Mouse (Mus musculus) right cerebral cortex, postnatal 4 days (tissue): ENCODE data around the gene Fn1.

Source experiments
- DNase-seq: peaks from one replicate; pipeline ENCODE4 v3.0.0-alpha.2; 2022

Fn1 gene

GRCm38 (mm10) chr1:71594268-71594667 is 58.7 kb downstream of the Fn1 start:
- no peak for DNase-seq

GRCm38 (mm10) chr1:71593184-71593583 is 59.8 kb downstream of the Fn1 start:
- no peak for DNase-seq

DNA sequence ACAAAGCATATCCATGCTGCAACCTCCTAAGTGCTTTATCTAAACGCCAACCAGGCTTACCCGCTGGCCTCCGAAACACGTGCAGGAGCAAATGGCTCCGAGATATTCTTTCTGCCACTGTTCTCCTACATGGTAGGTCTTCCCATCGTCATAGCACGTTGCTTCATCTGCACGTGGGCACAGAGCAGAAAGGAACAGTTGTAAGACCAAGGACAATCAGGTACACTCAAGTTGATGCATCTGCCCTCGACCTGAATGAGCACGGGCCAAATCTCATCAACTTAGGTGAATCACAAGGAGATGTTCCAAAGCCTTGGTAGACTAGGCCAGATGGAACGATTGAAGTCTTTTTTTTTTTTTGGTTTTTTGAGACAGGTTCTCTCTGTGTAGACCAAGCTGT is 63.0 kb downstream of the Fn1 start:
- no peak for DNase-seq

GRCm38 (mm10) chr1:71586658-71587057 is 66.3 kb downstream of the Fn1 start:
- no peak for DNase-seq

- no peak for DNase-seq
Measured at GRCm38 (mm10) chr1:71583900-71584299, 69.1 kb downstream of the Fn1 start.

DNA sequence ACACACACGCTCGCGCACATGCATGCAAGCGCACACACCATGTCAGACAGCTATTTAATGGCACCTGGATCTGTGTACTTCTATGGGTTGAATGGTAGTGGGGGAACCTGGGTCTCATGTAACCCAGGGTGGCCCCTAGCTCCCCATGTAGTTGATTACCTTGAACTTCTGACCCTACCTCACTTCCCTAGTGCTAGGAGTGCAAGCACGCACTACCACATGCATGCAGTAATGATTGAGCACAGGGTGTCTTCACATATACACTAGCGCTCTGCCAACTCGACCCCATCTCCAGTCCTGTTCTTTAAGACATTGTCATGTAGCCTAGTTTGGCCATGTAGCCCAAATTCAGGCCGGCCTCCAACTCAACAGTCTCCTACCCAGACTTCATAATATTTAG is 69.7 kb downstream of the Fn1 start:
- no peak for DNase-seq

DNA sequence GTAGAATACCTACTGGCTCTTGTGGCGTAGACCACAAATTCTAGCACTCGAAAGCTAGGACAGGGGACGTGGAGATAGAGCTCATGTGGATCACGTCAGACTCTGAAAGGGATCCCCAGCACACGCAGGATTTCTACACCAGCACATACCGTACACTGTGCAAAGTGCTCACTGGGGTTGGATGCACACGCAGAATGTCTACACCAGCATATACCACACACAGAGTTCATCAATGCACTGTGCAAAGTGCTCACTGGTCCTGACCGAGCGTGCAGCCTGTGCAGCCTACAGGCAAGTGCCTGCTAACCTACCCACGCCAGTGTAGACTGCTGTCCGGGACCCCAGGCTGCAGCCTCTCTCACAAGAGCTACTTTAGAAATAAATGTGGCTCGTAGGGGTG is 72.6 kb downstream of the Fn1 start:
- DNase-seq = no peak

GRCm38 (mm10) chr1:71579526-71579925 is 73.5 kb downstream of the Fn1 start:
- DNase-seq = no peak

GRCm38 (mm10) chr1:71576837-71577236 is 76.2 kb downstream of the Fn1 start:
- no peak for DNase-seq

GRCm38 (mm10) chr1:71575987-71576386 is 77.0 kb downstream of the Fn1 start:
- DNase-seq = no peak

GRCm38 (mm10) chr1:71570116-71570515 is 82.9 kb downstream of the Fn1 start:
- DNase-seq = no peak

- no peak for DNase-seq
Measured at GRCm38 (mm10) chr1:71567884-71568605, 85.0 kb downstream of the Fn1 start.

GRCm38 (mm10) chr1:71564291-71564690 is 88.7 kb downstream of the Fn1 start:
- DNase-seq = no peak

DNA sequence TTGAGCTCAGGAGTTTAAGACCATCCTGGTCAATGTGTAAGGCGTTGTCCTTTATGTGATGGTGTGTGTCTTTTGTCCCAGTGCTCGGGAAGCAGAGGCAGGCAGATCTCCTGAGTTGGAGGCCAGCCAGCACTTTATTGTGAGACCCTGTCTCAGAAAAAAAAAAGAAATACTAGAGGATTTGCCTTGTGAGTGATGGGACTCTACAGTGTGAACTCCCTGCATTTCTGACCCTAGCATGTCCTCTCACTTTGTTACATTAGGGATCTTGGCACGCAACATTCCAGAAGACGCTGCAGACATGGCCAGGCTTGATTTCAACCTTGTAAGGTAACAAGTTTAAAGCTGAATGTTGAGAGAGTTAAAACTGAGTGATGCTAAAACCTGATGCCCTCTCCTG is 92.4 kb downstream of the Fn1 start:
- no peak for DNase-seq

DNA sequence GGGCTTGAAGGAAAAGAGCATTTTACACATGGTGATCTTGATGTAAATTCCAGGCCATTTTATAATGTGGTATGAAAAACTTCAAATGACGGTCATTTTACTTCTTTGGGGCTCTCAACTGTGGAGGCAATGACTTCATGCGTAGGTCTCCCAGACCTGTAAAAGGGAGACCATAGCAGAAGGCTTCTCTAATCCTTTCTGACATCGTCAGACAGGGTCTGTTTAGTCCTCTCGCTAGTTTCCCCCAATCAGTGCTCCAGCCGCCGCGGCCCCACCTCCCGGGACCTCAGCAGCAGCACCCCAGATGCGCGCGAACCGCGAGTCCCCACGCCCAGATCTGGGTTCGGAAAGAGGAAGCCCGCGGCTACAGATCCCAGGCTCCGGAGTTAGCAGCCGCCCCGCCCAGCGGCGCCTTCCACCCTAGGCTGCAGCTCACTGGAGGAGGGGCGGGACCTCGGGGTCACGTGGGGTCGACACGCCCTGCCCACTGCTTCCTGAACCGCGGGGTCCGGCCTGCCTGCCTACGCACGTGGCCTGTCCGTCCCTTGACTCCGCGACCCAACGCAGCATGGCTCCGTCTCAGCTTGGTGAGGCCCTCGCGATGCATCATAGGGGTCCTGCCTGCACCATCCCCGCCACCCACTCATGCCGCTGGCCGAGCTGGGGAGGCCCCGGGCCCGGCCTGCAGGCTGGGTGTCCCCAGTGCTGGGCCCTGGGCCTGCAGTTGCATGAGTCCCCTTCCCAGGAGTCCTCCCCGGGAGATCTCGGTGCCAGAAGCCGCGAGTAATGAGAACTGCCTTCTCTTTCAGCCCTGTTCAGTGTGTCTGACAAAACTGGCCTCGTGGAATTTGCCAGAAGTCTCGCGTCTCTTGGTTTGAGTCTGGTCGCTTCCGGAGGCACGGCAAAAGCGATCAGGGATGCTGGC is 96.0 kb downstream of the Fn1 start, which contains the start of gene Atic:
Gene Atic, plus strand, starts transcription at position 463 of the 925 bp plus-strand sequence.
- peak; percentile 80 for DNase-seq

DNA sequence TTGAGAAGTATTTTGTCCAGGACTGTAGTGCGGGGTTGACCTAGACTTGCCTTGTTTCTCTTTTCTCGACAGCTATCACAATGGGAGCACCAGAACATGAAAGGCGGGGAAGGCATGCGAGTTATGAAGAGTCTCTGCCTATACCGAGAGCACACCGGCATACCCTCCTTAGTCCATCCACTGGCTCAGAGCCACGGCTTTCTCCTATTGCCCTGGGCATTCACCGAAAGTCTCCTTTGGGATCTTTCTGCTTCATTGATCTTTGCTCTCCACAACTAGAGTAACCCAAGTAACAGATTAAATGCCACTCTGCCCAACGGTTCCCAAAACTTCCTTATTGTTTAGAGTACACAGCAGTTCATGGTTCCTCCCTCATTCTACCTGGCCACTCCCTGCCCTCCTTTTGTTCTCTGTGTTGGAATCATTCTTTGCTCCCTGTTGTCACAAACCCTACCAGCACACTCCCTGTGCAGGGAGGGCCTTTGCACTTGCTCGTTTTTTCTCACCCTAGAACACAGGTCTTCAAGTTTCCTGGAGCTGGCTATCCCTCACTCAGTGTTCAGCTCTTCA is 102.3 kb downstream of the Fn1 start:
- no peak for DNase-seq

- DNase-seq = no peak
Measured at GRCm38 (mm10) chr1:71540437-71540836, 112.6 kb downstream of the Fn1 start.

- no peak for DNase-seq
Measured at GRCm38 (mm10) chr1:71539641-71540040, 113.4 kb downstream of the Fn1 start.
